Mouse (Mus musculus) right cerebral cortex, postnatal 14 days (tissue): ENCODE results near the gene Lhx2.

Experiments used
- DNase-seq: peaks from one replicate; pipeline ENCODE4 v3.0.0; 2022

Lhx2 gene

GRCm38 (mm10) chr2:38367852-38368251 is 28.8 kb downstream of the Lhx2 start:
- no peak for DNase-seq

- no peak for DNase-seq
These were observed 29.8 kb downstream of the Lhx2 start for GRCm38 (mm10) chr2:38368746-38369330.

- DNase-seq = peak; percentile 62
These were observed 36.7 kb downstream of the Lhx2 start for GRCm38 (mm10) chr2:38375606-38376304.

GRCm38 (mm10) chr2:38377254-38377653 is 38.2 kb downstream of the Lhx2 start:
- DNase-seq = no peak

- no peak for DNase-seq
These were observed 39.3 kb downstream of the Lhx2 start for GRCm38 (mm10) chr2:38378346-38378745.

- no peak for DNase-seq
These were observed 39.9 kb downstream of the Lhx2 start for GRCm38 (mm10) chr2:38378849-38379545.

- no peak for DNase-seq
These were observed 40.4 kb downstream of the Lhx2 start for GRCm38 (mm10) chr2:38379546-38379870.

GRCm38 (mm10) chr2:38380136-38381083 is 41.3 kb downstream of the Lhx2 start:
- DNase-seq = no peak

GRCm38 (mm10) chr2:38387568-38388262 is 48.6 kb downstream of the Lhx2 start:
- DNase-seq = no peak

GRCm38 (mm10) chr2:38394977-38395868 is 56.1 kb downstream of the Lhx2 start:
- DNase-seq = peak; percentile 60

- no peak for DNase-seq
These were observed 56.8 kb downstream of the Lhx2 start for GRCm38 (mm10) chr2:38395869-38396236.

GRCm38 (mm10) chr2:38397306-38397705 is 58.2 kb downstream of the Lhx2 start:
- no peak for DNase-seq

GRCm38 (mm10) chr2:38397882-38398281 is 58.8 kb downstream of the Lhx2 start:
- DNase-seq = no peak

GRCm38 (mm10) chr2:38402611-38403010 is 63.5 kb downstream of the Lhx2 start:
- DNase-seq = no peak

- peak; percentile 68 for DNase-seq
These were observed 64.2 kb downstream of the Lhx2 start for GRCm38 (mm10) chr2:38403231-38403630.

GRCm38 (mm10) chr2:38404007-38404596 is 65.0 kb downstream of the Lhx2 start:
- DNase-seq = no peak

GRCm38 (mm10) chr2:38405356-38405755 is 66.3 kb downstream of the Lhx2 start:
- DNase-seq = no peak

- no peak for DNase-seq
These were observed 70.2 kb downstream of the Lhx2 start for GRCm38 (mm10) chr2:38409309-38409708.

- no peak for DNase-seq
These were observed 71.1 kb downstream of the Lhx2 start for GRCm38 (mm10) chr2:38410227-38410626.

GRCm38 (mm10) chr2:38412599-38413177 is 73.6 kb downstream of the Lhx2 start:
- no peak for DNase-seq

GRCm38 (mm10) chr2:38417970-38418369 is 78.9 kb downstream of the Lhx2 start:
- DNase-seq = no peak
